Mouse (Mus musculus) MEL (cell line): ENCODE measurements at regions not wholly inside any gene's neighbourhood (a gene's known extent, or its start where the extent isn't known, plus 50 kb on each side); places are given as distances from the start of the nearest gene placed in this dataset.

Experiments
- BHLHE40 ChIP-seq: IDR thresholded peaks from 2 replicates; pipeline ENCODE4 v1.6.1; 2012; ENCODE audit warnings: low read depth, mild to moderate bottlenecking, inconsistent platforms, low read length, improper control_type of control experiment, borderline replicate concordance
- CTCF ChIP-seq, 3 experiments: IDR thresholded peaks in 2 of 3; conservative IDR thresholded peaks in 1 of 3; 2 replicates each; pipeline ENCODE4 v1.5.1; 2011 to 2012; ENCODE audit warnings: low read length in 3 of 3, low read depth in 2 of 3, mild to moderate bottlenecking in 2 of 3, improper control_type of control experiment in 1 of 3, inconsistent platforms in 1 of 3, mixed read lengths in 1 of 3, moderate library complexity in 1 of 3; ENCODE audit not compliant: control insufficient read depth in 1 of 3, insufficient read depth in 1 of 3, poor library complexity in 1 of 3, severe bottlenecking in 1 of 3
- ETS1 ChIP-seq: IDR thresholded peaks from 2 replicates; pipeline ENCODE4 v1.6.1; 2012; ENCODE audit warnings: low read depth, mild to moderate bottlenecking, inconsistent platforms, low read length, improper control_type of control experiment, moderate library complexity
- GATA1 ChIP-seq: IDR thresholded peaks from 2 replicates; pipeline ENCODE4 v1.6.1; 2011; ENCODE audit warnings: low read depth, low read length, improper control_type of control experiment
- KAT2A ChIP-seq: conservative IDR thresholded peaks from 2 replicates; pipeline ENCODE4 v1.6.1; 2012; ENCODE audit warnings: low read depth, low read length, improper control_type of control experiment, inconsistent platforms
- NELFE ChIP-seq: IDR thresholded peaks from 2 replicates; pipeline ENCODE4 v1.6.1; 2011; ENCODE audit warnings: low read depth, low read length, improper control_type of control experiment
- NRF1 ChIP-seq: IDR thresholded peaks from 2 replicates; pipeline ENCODE4 v1.6.1; 2014; ENCODE audit warnings: low read depth, mild to moderate bottlenecking, inconsistent platforms, low read length, improper control_type of control experiment, moderate library complexity; ENCODE audit not compliant: poor library complexity, insufficient read depth, severe bottlenecking
- POLR2AphosphoS2 ChIP-seq: IDR thresholded peaks from 2 replicates; pipeline ENCODE4 v1.6.1; 2011; ENCODE audit warnings: low read length, improper control_type of control experiment
- POLR2AphosphoS5 ChIP-seq: IDR thresholded peaks from 2 replicates; pipeline ENCODE4 v1.6.1; 2012; ENCODE audit warnings: low read depth, borderline replicate concordance, mild to moderate bottlenecking, inconsistent platforms, low read length, moderate library complexity, mixed read lengths
- TAL1 ChIP-seq: IDR thresholded peaks from 2 replicates; pipeline ENCODE4 v1.6.1; 2012; ENCODE audit warnings: mild to moderate bottlenecking, inconsistent platforms, low read length, moderate library complexity, mixed read lengths
- TBP ChIP-seq: IDR thresholded peaks from 2 replicates; pipeline ENCODE4 v1.8.0; 2011; ENCODE audit warnings: low read depth, low read length, improper control_type of control experiment
- TCF12 ChIP-seq: IDR thresholded peaks from 2 replicates; pipeline ENCODE4 v1.6.1; 2014; ENCODE audit warnings: low read depth, mild to moderate bottlenecking, inconsistent platforms, low read length, improper control_type of control experiment, moderate library complexity
- USF1 ChIP-seq: IDR thresholded peaks from 2 replicates; pipeline ENCODE4 v1.6.1; 2014; ENCODE audit warnings: low read depth, mild to moderate bottlenecking, inconsistent platforms, low read length, improper control_type of control experiment, moderate library complexity
- USF2 ChIP-seq, 2 experiments: IDR thresholded peaks; 2 replicates each; pipeline ENCODE4 v1.6.1; 2011 to 2012; ENCODE audit warnings: improper control_type of control experiment in 2 of 2, low read length in 2 of 2, borderline replicate concordance in 1 of 2, inconsistent platforms in 1 of 2, low read depth in 1 of 2, mild to moderate bottlenecking in 1 of 2; ENCODE audit not compliant: insufficient read depth in 1 of 2

DNA sequence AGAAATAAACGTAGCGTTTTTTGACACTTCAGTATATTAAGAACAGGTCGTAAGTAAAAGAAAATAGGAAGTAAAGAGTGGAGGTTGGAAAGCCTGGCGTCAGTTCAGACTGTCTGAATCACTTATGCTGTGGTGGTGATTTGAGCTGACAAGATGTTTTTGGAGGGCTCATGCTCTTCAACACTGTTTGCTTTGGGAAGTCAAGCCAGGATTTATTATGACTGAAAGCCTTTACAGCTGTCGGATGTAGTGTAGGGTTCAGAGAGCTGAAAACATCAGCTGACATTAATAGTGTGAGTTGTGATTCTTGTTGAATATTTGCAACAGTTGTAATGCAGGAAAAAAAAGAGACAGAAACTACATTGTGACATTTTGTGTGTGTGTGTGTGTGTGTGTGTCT is 1062.9 kb upstream of the 4930412O13Rik start:
- no peak for TF ChIP-seq USF1
- TF ChIP-seq TCF12, result no peak
- no peak for TF ChIP-seq TAL1
- TF ChIP-seq NRF1, result no peak
- no peak for TF ChIP-seq NELFE
- TF ChIP-seq CTCF (IDR thresholded peaks at IDR 0.05 in 2 of 3, conservative IDR thresholded peaks at IDR 0.05 in 1 of 3; ENCODE audit: control insufficient read depth in 1 of 3, insufficient read depth in 1 of 3, low read depth in 2 of 3, low read length in 3 of 3, poor library complexity in 1 of 3, severe bottlenecking in 1 of 3), result no peak
- TF ChIP-seq GATA1, result no peak
- no peak for TF ChIP-seq POLR2AphosphoS2
- no peak for TF ChIP-seq BHLHE40
- no peak for TF ChIP-seq ETS1
- no peak for TF ChIP-seq TBP
- TF ChIP-seq POLR2AphosphoS5, result no peak
- TF ChIP-seq KAT2A, result no peak
- no peak for TF ChIP-seq USF2 (IDR thresholded peaks at IDR 0.05; ENCODE audit: borderline replicate concordance in 1 of 2, insufficient read depth in 1 of 2, low read depth in 1 of 2, low read length in 2 of 2)
